Mouse (Mus musculus) heart, postnatal 25 days (tissue): ENCODE measurements around the gene Moxd1. TPM values are rescaled to one million over a fixed set of nuclear protein-coding genes. Genes with fewer than 3 reads are reported as not detected.
"Not testable (repeated sequence)": the region's sequence is repeated elsewhere in the genome, so short reads cannot be mapped to it uniquely, and the experiment has no call there.

Experiments used
- DNase-seq: peaks from one replicate; pipeline ENCODE4 v3.0.0; 2022; ENCODE audit warnings: low spot score
- intact Hi-C: fragments of 180-260 bp; cut with DNase I; formaldehyde crosslinking; loops from one replicate; pipeline ENCODE4 v1.15.1; 2025
- total RNA-seq, 2 experiments: library from RNA; stranded (reverse); gene quantifications; 2 replicates each; pipeline ENCODE4 v1.2.3; 2021

The Moxd1 gene
- total RNA-seq, 2 experiments from 2014 or later: 0.28 to 1.0 TPM

DNA sequence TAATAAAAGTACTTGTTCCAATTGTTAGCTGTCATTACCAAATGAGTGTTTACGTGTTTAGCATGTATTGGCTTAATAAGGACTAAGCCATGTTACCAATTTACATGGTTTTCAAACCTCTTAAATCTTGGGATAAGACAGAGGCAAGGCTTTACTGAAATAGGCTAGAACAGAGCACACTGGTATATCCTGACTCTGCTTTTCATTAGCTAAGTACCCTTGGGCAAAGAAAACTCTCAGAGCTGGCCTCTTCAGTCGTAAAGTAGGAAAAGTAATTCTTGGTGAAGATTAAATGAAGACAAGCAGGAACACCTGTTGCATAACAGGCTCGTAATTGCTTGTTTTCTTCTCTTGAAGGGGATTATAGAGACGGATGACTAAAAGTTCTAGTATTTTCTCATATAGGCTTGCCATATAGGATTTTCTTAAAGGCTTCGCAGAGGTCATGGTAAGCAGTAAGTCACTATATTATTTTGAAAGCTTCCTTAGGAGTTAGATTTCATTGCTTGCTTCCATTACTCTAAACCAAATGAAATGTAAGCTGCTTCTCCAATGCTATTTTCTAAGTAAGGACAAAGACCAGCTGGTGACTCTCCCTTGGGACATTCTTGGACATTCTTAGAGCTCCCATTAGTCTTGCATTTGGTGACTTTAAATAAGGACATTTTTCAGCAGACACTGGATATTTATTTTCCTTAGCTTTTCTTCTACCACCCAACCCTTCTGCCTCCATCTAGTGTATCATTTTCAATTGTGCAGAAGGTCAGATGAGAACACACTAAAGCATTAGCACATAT is 36.7 kb downstream of the Moxd1 start:
- DNase-seq: no peak
- intact Hi-C loops: no loop called here

DNA sequence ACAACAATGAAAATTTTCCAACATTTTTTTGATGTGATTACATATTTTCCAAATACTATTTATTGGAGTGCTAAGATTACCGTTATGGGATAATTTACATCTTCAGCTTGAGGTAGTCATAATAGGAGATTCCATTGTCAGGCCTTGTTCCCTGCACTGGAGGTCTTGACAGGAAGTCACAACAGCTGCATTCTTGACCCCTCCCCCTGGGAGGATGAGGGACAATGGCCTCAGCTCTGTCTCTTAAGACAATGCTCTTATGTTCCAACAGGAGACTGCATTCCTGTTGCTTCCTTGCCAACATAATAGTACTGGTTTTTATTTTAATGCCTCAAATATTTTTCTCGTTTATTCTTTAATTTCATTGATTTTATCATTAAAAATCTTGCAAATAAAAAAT is 44.2 kb downstream of the Moxd1 start:
- intact Hi-C loops: no loop called here

GRCm38 (mm10) chr10:24271077-24271637 is 47.8 kb downstream of the Moxd1 start:
- intact Hi-C loops: no loop called here
- no peak for DNase-seq

More for the DNA sequence above, 44.2 kb downstream of the Moxd1 start:
- DNase-seq: no peak

DNA sequence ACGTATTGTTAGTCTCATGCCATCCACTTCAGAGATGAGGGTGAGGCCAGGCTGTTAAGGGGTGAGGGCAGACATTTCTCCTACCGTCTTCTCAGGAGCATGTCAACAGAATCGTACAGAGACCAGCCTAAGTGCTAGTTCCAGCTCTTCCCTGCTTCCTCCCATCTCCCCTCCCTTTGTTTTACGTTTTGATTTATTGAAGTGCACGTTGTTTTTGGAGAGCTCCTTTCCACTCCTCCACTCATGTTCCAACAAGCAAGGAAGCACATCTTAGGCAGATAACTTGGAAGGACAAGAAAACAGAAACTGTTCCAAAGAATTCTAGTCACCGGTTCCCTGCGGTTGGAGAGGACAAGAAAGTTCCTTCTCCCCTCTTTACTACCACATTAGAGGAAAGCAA is 52.9 kb downstream of the Moxd1 start:
- no peak for DNase-seq
- intact Hi-C loops: no loop called here

- intact Hi-C loops: no loop called here
- no peak for DNase-seq
These were observed 59.3 kb downstream of the Moxd1 start for GRCm38 (mm10) chr10:24282650-24283049.

DNA sequence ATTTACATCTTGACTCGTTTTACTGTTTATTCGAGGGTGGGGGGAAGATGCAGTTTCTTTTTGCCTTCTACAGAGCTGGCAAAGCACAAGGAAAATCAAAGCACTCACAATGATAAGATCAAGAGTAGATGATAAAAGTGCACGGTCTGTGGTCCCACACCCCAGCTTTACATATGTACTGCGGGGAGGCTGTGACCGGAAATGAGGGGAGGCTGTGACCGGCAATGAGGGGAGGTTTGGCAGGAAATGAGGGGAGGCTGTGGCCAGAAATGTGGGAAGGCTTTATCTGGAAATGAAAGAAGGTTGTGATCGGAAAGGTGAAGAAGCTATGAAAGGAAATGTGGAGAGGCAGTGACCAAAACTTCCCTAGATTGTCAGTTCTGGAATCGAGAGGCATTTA is 68.3 kb downstream of the Moxd1 start:
- no peak for DNase-seq
- intact Hi-C loops: loop anchor here (10.0 kb wide), 1 partner anchor 477 kb away; no protein-coding TSS in a partner anchor

GRCm38 (mm10) chr10:24292671-24293070 is 69.4 kb downstream of the Moxd1 start:
- DNase-seq: no peak
- intact Hi-C loops: loop anchor here (10.0 kb wide), 1 partner anchor 478 kb away; no protein-coding TSS in a partner anchor

- intact Hi-C loops: loop anchor here (2.0 to 10.0 kb wide), 2 partner anchors 124 to 482 kb away; no protein-coding TSS in a partner anchor
- DNase-seq: no peak
These were observed 73.3 kb downstream of the Moxd1 start for GRCm38 (mm10) chr10:24296608-24297007.

DNA sequence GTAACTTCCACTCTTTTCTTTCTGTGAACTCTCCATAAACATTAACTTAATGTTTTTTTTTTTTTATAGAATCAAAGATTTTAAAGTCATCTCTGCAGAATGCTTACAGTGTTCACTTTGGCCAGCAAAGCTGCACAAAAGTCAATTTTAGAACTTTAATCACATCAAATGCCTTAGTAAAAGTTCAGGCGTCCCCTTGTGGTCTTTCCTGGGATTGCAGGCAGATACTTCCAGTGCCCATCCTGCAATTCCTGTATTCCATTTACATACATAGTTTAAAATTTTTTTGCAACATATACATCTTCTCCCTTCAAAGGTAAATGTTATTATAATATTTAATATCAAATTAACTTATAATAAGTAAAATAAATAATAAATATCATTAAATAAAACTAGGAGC is 74.5 kb downstream of the Moxd1 start:
- DNase-seq: no peak

GRCm38 (mm10) chr10:24298260-24299244 is 75.2 kb downstream of the Moxd1 start:
- intact Hi-C loops: loop anchor here (2.0 to 10.0 kb wide), 2 partner anchors 108 to 484 kb away; no protein-coding TSS in a partner anchor
- DNase-seq: no peak

More for the DNA sequence above, 74.5 kb downstream of the Moxd1 start:
- intact Hi-C loops: loop anchor here (2.0 to 10.0 kb wide), 3 partner anchors 107 to 483 kb away; no protein-coding TSS in a partner anchor

DNA sequence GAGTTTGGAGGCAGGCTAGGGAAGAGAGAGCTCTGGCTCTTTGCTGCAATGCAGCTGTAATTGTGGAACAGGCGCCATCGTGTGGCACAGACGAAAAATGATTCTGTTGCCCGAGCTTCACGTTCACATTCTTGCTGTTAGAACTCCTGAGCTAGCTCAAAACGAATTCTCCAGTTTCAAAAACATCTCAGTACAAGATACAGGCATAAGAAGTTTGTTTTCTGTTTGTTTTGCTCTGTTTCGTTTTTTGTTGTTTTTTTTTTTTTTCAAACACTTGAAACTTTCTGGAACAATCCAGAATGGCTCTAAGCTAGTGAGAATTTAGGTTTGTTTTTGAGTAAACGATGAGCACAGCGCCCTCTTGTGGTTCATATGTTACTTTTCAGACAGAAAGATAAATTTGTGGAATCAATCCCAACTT is 88.9 kb downstream of the Moxd1 start:
- peak; percentile 28 for DNase-seq
- intact Hi-C loops: loop anchor here (5.0 kb wide), 1 partner anchor 310 kb away; no protein-coding TSS in a partner anchor

GRCm38 (mm10) chr10:24317126-24317836 is 94.0 kb downstream of the Moxd1 start:
- DNase-seq: peak; percentile 75
- intact Hi-C loops: no loop called here

DNA sequence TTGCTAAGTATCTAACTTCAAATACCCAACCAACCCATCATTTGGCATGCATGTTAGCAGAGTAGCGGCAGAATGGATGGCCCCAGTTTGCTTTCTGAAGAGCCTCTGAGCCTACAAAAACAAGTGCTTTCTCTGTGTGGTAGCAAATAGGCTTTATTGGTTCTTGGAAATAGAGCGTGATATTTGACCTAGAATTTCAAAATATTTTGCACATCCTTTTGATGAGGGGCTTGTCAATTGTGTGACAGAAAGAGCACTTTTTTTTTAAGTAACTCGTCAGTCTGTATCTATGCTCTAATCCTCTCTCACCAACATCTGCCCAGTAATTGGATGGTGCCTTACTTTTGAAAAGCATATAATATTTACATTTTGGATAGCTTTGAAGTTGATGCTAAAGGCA is 97.0 kb downstream of the Moxd1 start:
- DNase-seq: no peak
- intact Hi-C loops: no loop called here

- intact Hi-C loops: no loop called here
- DNase-seq: no peak
These were observed 99.7 kb downstream of the Moxd1 start for GRCm38 (mm10) chr10:24323066-24323465.

GRCm38 (mm10) chr10:24327265-24327664 is 103.9 kb downstream of the Moxd1 start:
- intact Hi-C loops, DNase-seq: not testable (repeated sequence)

DNA sequence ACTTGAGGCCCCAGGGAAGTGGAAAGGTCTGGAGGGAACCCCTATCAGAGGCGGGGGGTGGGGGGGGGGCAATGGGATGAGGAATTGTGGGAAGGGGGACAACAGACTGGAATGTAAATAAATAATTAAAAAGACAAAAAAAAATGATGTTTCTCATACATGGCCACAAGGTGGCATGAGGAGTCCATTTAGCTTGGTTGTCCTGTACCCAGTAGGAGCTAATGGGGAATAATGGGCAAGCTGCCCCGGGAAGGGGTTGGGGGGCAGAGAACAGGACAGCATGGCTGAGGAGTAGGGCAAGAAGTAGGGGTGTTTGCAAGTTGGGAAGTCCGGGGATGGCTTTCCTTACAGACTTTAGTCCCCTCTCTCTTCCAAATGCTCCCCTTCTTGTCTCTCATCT is 109.5 kb downstream of the Moxd1 start:
- intact Hi-C loops: loop anchor here (2.0 kb wide), 1 partner anchor 292 kb away; no protein-coding TSS in a partner anchor
- no peak for DNase-seq

GRCm38 (mm10) chr10:24339593-24340143 is 116.4 kb downstream of the Moxd1 start:
- intact Hi-C loops: no loop called here
- no peak for DNase-seq

DNA sequence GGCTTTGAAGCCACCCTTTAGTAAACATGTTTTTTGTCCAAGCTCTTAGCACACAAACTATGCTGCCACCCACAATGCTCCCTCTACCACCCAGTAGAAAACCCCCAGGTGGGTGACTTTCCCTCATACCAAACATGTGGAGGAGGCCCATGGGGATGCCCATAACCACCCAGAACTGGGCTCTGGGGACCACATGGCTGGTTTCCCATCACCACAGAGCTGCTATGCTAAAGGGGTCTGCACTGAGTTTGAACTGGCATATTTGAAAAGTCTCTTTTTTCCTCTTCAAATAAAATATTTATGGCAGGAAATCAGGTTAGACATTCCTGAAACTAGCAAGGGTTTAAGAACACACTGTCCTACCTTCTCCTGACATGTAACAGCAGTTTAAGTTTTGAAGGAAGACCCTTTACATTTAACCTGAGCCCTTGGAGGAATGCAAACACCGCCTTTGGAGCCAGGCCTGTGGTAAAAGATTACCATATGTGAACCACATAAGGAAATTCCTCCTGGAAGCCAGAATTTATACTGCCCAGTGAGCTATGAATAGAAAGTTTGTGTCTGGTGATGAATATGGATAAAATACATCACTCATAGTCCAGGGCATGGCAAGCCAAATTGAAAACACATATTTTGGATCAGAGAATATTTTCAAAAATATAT is 117.4 kb downstream of the Moxd1 start:
- DNase-seq: no peak
- intact Hi-C loops: no loop called here
